Mouse (Mus musculus): ENCODE measurements at regions not wholly inside any gene's neighbourhood (a gene's known extent, or its start where the extent isn't known, plus 50 kb on each side); places are given as distances from the start of the nearest gene placed in this dataset.

DNA sequence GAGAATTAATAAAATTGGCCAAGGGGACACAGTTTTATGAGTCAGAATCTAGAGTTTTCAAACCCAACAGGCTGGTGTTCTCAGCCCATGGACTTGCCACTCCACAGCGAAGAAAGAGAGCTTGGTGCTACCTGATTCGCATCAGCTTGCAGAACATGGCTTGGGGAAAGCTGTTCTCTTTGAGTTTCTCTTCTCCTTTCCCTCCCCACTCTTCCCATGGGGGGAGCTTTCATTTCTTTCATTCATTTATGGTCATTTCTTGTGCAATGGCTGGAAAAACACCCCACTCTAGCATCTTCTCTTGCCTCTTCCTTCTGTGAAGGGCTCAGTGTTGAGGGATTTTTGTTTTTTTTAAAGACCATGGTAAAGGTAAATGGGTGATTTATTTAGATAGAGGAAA, 286.5 kb upstream of the Kif2a start:
- no peak overlapping the region for H3K27ac ChIP-seq (ENCODE audit: low read depth, low read length)
- no peaks in the 10 kb centered on the region for H3K4me1 ChIP-seq (ENCODE audit: control insufficient read depth, insufficient read depth, low read length)
- H3K27me3 ChIP-seq (ENCODE audit: control insufficient read depth, insufficient read depth, low read length) = no peaks in the 10 kb centered on the region
- H3K36me3 ChIP-seq (ENCODE audit: control insufficient read depth, insufficient read depth, low read length) = no peaks in the 10 kb centered on the region
- H3K9ac ChIP-seq (ENCODE audit: low read depth, low read length) = no peak overlapping the region
- no peak for ATAC-seq (ENCODE audit: low FRiP score, low TSS enrichment)
- no peak overlapping the region for H3K4me2 ChIP-seq (replicated peaks; ENCODE audit: low read depth, low read length)
- WGBS = 87% methylated on average over 2 of the region's 2 CpGs
- no peak overlapping the region for H3K4me3 ChIP-seq (ENCODE audit: low read length)
- no peaks in the 10 kb centered on the region for H3K9me3 ChIP-seq (ENCODE audit: control insufficient read depth, low read length)

DNA sequence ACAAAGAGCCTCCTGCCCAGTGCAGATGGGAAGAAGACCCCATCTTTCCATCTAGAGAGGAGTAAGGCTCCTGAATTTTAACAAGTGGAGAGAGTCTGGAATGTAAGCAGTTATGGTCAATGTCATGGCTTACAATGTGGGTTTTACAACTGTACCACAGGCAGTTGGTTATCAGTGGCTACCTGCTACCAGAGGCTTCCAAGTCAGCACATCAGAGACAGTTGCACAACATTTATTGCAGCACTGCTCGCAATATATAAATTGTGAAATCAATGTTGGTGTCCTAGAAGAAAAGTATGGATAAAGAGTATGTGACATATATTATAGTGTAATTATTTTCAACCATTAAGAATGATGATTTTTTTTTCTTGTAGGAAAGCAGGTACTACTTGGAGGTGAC, 285.0 kb upstream of the Kif2a start:
- WGBS = 95% methylated on average over 1 of the region's 1 CpGs
- no peak overlapping the region for H3K27ac ChIP-seq (ENCODE audit: low read depth, low read length)
- H3K9me3 ChIP-seq (ENCODE audit: control insufficient read depth, low read length) = no peaks in the 10 kb centered on the region
- no peaks in the 10 kb centered on the region for H3K27me3 ChIP-seq (ENCODE audit: control insufficient read depth, insufficient read depth, low read length)
- no peak overlapping the region for H3K9ac ChIP-seq (ENCODE audit: low read depth, low read length)
- ATAC-seq (ENCODE audit: low FRiP score, low TSS enrichment) = no peak
- no peaks in the 10 kb centered on the region for H3K4me1 ChIP-seq (ENCODE audit: control insufficient read depth, insufficient read depth, low read length)
- H3K4me2 ChIP-seq (replicated peaks; ENCODE audit: low read depth, low read length) = no peak overlapping the region
- no peak overlapping the region for H3K4me3 ChIP-seq (ENCODE audit: low read length)
- H3K36me3 ChIP-seq (ENCODE audit: control insufficient read depth, insufficient read depth, low read length) = no peaks in the 10 kb centered on the region

DNA sequence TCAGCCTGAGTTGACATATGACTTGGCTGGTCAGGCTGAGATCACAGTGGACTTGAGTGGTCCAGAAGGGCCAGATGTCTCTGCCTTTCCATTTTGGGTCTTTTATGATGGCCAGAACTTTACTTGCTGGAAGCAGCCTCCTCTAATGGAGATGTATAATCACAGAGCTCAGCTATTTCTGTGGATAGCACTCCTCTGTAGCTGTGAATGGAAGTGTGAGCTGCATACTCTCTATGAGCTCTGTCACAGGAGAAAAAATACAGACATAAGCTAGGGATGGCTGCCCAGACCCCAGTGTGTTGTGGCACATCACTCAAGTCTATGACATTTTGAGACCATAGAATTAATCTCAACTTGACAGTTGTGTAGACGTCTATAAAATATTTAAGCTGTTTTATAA, 284.3 kb upstream of the Kif2a start:
- Histone ChIP-seq H3K4me3 (ENCODE audit: low read length) (no peak overlapping the region), H3K9me3 (ENCODE audit: control insufficient read depth, low read length) (no peaks in the 10 kb centered on the region), H3K9ac (ENCODE audit: low read depth, low read length) (no peak overlapping the region), H3K27ac (ENCODE audit: low read depth, low read length) (no peak overlapping the region), H3K27me3 (ENCODE audit: control insufficient read depth, insufficient read depth, low read length) (no peaks in the 10 kb centered on the region), H3K36me3 (ENCODE audit: control insufficient read depth, insufficient read depth, low read length) (no peaks in the 10 kb centered on the region), H3K4me2 (replicated peaks; ENCODE audit: low read depth, low read length) (no peak overlapping the region), H3K4me1 (ENCODE audit: control insufficient read depth, insufficient read depth, low read length) (no peaks in the 10 kb centered on the region)
- 70% methylated on average over 1 of the region's 1 CpGs for WGBS
- ATAC-seq (ENCODE audit: low FRiP score, low TSS enrichment) = no peak

DNA sequence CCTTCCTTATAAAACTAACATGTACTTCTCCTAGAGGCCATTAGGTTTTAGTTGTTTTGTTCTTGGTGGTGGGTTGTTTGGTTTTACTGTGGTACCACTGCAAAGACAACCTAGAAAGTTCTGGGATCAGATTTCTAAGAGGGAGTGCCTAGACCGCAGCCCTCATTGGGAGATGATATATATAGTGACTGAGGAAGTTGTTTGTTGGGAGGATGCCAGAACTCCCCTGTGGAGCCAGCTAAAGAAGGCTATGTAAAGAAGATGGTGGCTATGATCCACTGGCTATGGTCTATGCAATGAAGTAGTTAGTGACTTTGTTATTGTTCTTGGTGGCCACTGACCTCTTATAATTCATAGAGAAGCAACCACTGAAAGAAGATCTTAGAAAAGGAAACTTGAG, 283.8 kb upstream of the Kif2a start:
- ATAC-seq (ENCODE audit: low FRiP score, low TSS enrichment) = no peak
- no peaks in the 10 kb centered on the region for H3K27me3 ChIP-seq (ENCODE audit: control insufficient read depth, insufficient read depth, low read length)
- H3K27ac ChIP-seq (ENCODE audit: low read depth, low read length) = no peak overlapping the region
- no peak overlapping the region for H3K4me2 ChIP-seq (replicated peaks; ENCODE audit: low read depth, low read length)
- no peak overlapping the region for H3K4me3 ChIP-seq (ENCODE audit: low read length)
- no peak overlapping the region for H3K9ac ChIP-seq (ENCODE audit: low read depth, low read length)
- H3K9me3 ChIP-seq (ENCODE audit: control insufficient read depth, low read length) = no peaks in the 10 kb centered on the region
- H3K36me3 ChIP-seq (ENCODE audit: control insufficient read depth, insufficient read depth, low read length) = no peaks in the 10 kb centered on the region
- H3K4me1 ChIP-seq (ENCODE audit: control insufficient read depth, insufficient read depth, low read length) = no peaks in the 10 kb centered on the region
- WGBS = 28% methylated on average over 1 of the region's 1 CpGs

DNA sequence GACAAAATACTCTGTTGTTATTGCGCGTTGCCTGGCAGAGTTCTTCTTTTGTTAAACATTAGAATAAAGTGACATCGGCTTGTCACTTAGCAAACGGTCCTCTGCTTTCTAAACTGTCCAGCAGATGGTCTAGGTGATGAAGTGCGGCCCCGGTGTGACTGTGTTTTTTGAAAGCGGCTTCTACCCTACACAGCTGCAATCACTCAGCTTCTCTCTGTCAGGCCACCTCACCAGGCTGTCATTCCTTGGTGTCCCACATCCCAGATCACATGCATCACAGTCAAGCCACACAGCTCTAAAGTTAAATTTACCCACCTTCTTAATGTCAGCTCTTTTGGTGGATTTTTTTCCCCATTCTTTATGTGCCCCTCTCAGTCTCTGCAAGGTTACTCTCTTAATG, 282.0 kb upstream of the Kif2a start:
- no peak overlapping the region for H3K4me3 ChIP-seq (ENCODE audit: low read length)
- H3K9me3 ChIP-seq (ENCODE audit: control insufficient read depth, low read length) = no peaks in the 10 kb centered on the region
- H3K27me3 ChIP-seq (ENCODE audit: control insufficient read depth, insufficient read depth, low read length) = no peaks in the 10 kb centered on the region
- whole genome bisulfite sequencing = 43% methylated on average over 7 of the region's 7 CpGs
- no peak overlapping the region for H3K4me2 ChIP-seq (replicated peaks; ENCODE audit: low read depth, low read length)
- H3K36me3 ChIP-seq (ENCODE audit: control insufficient read depth, insufficient read depth, low read length) = no peaks in the 10 kb centered on the region
- no peak overlapping the region for H3K9ac ChIP-seq (ENCODE audit: low read depth, low read length)
- no peaks in the 10 kb centered on the region for H3K4me1 ChIP-seq (ENCODE audit: control insufficient read depth, insufficient read depth, low read length)
- ATAC-seq (ENCODE audit: low FRiP score, low TSS enrichment) = no peak
- H3K27ac ChIP-seq (ENCODE audit: low read depth, low read length) = no peak overlapping the region

DNA sequence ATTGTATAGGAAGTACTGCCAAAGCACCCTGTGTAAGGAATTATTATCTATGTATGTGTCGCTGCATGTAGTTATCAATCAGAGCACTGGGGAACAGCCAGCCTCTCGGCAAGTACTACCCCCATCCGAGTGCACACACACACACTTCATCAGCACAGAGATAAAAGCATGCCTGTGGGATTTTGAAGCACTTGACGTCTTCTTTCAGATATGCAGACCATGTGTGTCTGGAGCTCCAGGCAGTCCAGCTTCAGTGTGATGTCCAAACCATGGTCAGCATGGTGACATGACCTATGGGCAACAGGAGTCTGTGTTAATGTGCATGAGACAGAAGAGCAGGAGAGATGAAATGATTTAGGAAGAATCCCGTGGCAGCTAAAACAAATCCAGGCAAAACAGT, 281.4 kb upstream of the Kif2a start:
- 62% methylated on average over 5 of the region's 5 CpGs for whole genome bisulfite sequencing

DNA sequence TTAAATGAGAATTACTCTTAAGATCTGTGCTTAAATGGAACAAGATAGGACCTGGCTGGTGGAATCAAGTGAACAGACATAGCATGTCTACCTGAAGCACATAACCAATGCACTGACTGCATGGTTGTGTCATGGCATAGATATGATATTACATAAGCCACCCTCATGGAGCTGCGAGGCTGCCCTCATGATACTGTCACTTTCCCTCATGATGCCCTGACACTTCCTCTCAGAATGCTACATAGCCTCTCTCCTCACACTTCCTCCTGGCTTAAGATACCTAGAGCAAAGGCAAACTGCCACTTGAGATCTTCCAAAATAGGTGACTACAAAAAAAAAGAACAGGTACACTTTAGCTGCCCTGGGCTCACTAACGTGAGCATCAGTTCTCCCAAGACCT, 278.9 kb upstream of the Kif2a start:
- H3K36me3 ChIP-seq (ENCODE audit: control insufficient read depth, insufficient read depth, low read length) = no peaks in the 10 kb centered on the region
- H3K4me1 ChIP-seq (ENCODE audit: control insufficient read depth, insufficient read depth, low read length) = no peaks in the 10 kb centered on the region

More for the DNA sequence above, 281.4 kb upstream of the Kif2a start:
- Histone ChIP-seq H3K9ac (ENCODE audit: low read depth, low read length) (no peak overlapping the region), H3K36me3 (ENCODE audit: control insufficient read depth, insufficient read depth, low read length) (no peaks in the 10 kb centered on the region), H3K27me3 (ENCODE audit: control insufficient read depth, insufficient read depth, low read length) (no peaks in the 10 kb centered on the region), H3K27ac (ENCODE audit: low read depth, low read length) (no peak overlapping the region), H3K4me3 (ENCODE audit: low read length) (no peak overlapping the region), H3K9me3 (ENCODE audit: control insufficient read depth, low read length) (no peaks in the 10 kb centered on the region), H3K4me1 (ENCODE audit: control insufficient read depth, insufficient read depth, low read length) (no peaks in the 10 kb centered on the region), H3K4me2 (replicated peaks; ENCODE audit: low read depth, low read length) (no peak overlapping the region)
- no peak for ATAC-seq (ENCODE audit: low FRiP score, low TSS enrichment)

DNA sequence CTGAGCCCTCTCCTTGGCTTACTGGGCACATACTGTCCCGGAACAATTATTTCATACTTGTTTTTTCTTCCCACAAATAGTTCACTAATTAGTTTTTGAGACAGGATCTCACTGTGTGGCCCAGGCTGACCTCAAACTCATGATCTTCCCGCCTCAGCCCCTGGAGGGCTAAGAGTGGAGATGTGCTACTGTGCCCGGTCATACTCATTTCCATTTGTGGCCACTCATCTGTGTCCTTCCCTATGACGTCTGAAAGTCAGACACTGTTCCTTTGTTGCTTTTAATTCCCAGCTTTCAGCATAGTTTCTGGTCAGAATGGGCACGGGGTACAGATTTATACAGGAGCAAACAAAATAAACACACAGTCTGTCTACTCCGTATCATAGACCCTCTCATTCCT, 242.7 kb upstream of the Kif2a start:
- Histone ChIP-seq H3K36me3 (ENCODE audit: control insufficient read depth, insufficient read depth, low read length) (no peaks in the 10 kb centered on the region), H3K4me2 (replicated peaks; ENCODE audit: low read depth, low read length) (no peak overlapping the region), H3K9me3 (ENCODE audit: control insufficient read depth, low read length) (no peaks in the 10 kb centered on the region), H3K27me3 (ENCODE audit: control insufficient read depth, insufficient read depth, low read length) (no peaks in the 10 kb centered on the region), H3K4me3 (ENCODE audit: low read length) (no peak overlapping the region), H3K9ac (ENCODE audit: low read depth, low read length) (no peak overlapping the region), H3K27ac (ENCODE audit: low read depth, low read length) (no peak overlapping the region), H3K4me1 (ENCODE audit: control insufficient read depth, insufficient read depth, low read length) (no peaks in the 10 kb centered on the region)
- ATAC-seq (ENCODE audit: low FRiP score, low TSS enrichment) = no peak
- 75% methylated on average over 6 of the region's 6 CpGs for WGBS

More for the DNA sequence above, 278.9 kb upstream of the Kif2a start:
- 85% methylated on average over 2 of the region's 2 CpGs for WGBS
- no peak for ATAC-seq (ENCODE audit: low FRiP score, low TSS enrichment)
- Histone ChIP-seq H3K4me2 (replicated peaks; ENCODE audit: low read depth, low read length) (no peak overlapping the region), H3K9me3 (ENCODE audit: control insufficient read depth, low read length) (no peaks in the 10 kb centered on the region), H3K9ac (ENCODE audit: low read depth, low read length) (no peak overlapping the region), H3K27ac (ENCODE audit: low read depth, low read length) (no peak overlapping the region), H3K4me3 (ENCODE audit: low read length) (no peak overlapping the region), H3K27me3 (ENCODE audit: control insufficient read depth, insufficient read depth, low read length) (no peaks in the 10 kb centered on the region)

DNA sequence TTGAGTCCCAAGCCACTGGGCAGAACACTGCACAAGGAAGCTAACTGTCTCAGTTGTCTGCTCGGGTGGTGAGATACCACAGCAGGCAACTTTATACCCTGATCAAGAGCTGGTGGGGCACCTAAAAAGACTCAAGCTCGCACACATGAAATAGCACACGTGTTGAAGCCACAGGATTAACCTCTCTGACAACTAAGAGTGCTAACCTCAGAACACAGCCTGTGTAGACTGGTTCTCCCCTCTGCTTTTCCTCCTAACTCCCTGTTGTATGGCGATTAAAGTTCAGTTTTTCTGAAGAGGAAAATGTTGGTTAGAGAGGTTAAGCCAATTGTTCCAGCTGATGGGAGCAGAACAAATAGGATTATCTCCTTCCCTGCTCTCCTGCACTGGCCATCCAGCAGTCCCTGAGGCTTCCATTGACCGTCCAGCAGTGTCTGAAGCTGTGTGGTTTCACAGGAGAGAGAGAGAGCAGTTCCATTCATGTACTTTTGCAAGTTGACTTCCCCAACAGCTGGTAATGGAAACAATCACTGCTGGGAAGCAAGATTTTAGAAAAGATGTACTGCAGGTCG, 239.6 kb upstream of the Kif2a start:
- ATAC-seq (ENCODE audit: low FRiP score, low TSS enrichment) = no peak
- no peak overlapping the region for H3K27ac ChIP-seq (ENCODE audit: low read depth, low read length)
- no peaks in the 10 kb centered on the region for H3K36me3 ChIP-seq (ENCODE audit: control insufficient read depth, insufficient read depth, low read length)
- H3K9me3 ChIP-seq (ENCODE audit: control insufficient read depth, low read length) = no peaks in the 10 kb centered on the region
- WGBS = 79% methylated on average over 6 of the region's 6 CpGs
- no peak overlapping the region for H3K9ac ChIP-seq (ENCODE audit: low read depth, low read length)
- H3K27me3 ChIP-seq (ENCODE audit: control insufficient read depth, insufficient read depth, low read length) = no peaks in the 10 kb centered on the region
- H3K4me1 ChIP-seq (ENCODE audit: control insufficient read depth, insufficient read depth, low read length) = no peaks in the 10 kb centered on the region
- no peak overlapping the region for H3K4me2 ChIP-seq (replicated peaks; ENCODE audit: low read depth, low read length)
- no peak overlapping the region for H3K4me3 ChIP-seq (ENCODE audit: low read length)
